Mouse (Mus musculus) liver, embryonic 14.5 days (tissue): ENCODE data around the gene Aspscr1.

Source experiments
- CTCF ChIP-seq: IDR thresholded peaks from 2 replicates; pipeline ENCODE4 v1.5.1; 2016; ENCODE audit warnings: antibody characterized with exemption, low read depth, control low read depth
- EP300 ChIP-seq: IDR thresholded peaks from 2 replicates; pipeline ENCODE4 v1.6.1; 2016; ENCODE audit warnings: antibody characterized with exemption, low read depth

DNA sequence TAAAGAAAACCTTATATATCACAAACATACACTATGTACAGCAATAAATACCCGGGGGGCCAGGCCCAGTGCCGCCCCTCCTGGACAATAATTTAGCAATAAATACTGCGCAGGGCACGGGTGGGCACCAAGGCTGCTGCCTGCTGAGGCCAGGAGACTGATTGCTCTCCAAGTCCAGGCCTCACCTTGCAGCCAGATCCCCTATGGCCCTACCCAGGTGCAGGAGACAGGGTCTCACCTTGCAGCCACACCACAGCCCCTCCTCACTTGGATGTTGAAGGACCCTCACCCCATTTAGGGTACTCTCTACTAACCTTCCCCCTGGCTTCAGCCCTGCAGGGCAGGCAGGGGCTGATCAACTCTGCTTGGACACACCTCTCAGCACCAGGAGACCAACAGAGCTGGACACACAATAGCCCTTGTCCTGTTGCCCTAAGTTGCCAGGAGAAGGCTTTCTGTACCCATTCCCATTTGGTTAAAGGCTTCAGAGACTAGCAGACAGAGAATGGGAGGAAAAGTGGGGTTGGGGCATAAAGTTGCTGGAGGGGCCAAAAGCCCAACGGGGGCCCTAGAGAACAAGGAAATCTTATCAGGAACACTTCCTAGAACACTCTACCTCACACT lies 47.5 kb upstream of the Aspscr1 start, which contains the start of gene Sirt7:
- TF ChIP-seq CTCF = 0 out of 2 replicates have a peak, but pooled peaks have one; percentile 11
- TF ChIP-seq EP300 = no peak
